Mouse (Mus musculus) embryonic fibroblast, embryonic 13.5 days (primary cell): ENCODE data around the gene Slk.

ENCODE experiments used
- CTCF ChIP-seq: IDR thresholded peaks from 2 replicates; pipeline ENCODE4 v1.5.1; 2011; ENCODE audit warnings: mild to moderate bottlenecking, control low read depth, low read length, moderate library complexity, borderline replicate concordance; ENCODE audit not compliant: insufficient read depth
- POLR2A ChIP-seq: IDR thresholded peaks from 2 replicates; pipeline ENCODE4 v1.6.1; 2011; ENCODE audit warnings: low read depth, mild to moderate bottlenecking, control low read depth, low read length, moderate library complexity

DNA sequence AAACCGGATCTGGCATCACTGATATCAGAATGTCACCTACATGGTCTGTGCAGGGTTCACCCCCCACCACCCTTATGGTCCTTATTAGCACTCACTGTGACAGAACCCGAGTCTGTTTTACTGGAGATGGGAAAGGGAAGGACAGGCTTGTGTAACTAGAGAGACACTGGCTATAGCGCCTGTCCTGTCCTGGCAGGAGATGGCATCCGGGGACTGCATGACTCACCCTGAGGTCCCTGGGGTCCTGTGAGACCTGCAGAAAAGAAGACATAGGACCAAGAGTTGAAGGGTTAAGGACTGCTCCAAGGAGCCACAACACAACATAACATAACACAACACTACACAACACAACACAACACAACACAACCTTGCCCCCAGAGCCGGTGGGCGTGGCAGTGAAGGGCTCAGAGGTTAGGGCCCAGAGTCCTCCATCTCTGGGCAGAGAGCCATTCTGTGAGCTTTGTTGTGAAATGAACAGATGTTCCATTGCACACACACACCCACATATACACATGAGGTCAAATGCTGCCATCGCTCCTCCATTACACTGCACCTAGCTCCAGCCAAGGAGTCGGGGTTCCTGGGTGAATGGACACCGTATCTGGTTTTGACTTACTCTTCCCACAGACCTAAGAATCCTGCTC is 80.4 kb downstream of the Slk start:
- TF ChIP-seq POLR2A (no peak), CTCF (no peak)
